Mouse (Mus musculus): ENCODE results near the gene Tifa.

- TF ChIP-seq HCFC1 (IDR thresholded peaks at IDR 0.05; ENCODE audit: borderline replicate concordance, insufficient read depth, low read length) = no peak
- no peak for TF ChIP-seq CHD2 (IDR thresholded peaks at IDR 0.05; ENCODE audit: low read depth, low read length)
- TF ChIP-seq ZNF384 (IDR thresholded peaks at IDR 0.05; ENCODE audit: low read depth, low read length) = no peak
- no peak for TF ChIP-seq ZC3H11A (IDR thresholded peaks at IDR 0.05; ENCODE audit: borderline replicate concordance, low read depth, low read length)
These were observed 74.6 kb downstream of the Tifa start for GRCm38 (mm10) chr3:127864242-127864641.

Data from ES-E14 (cell line).